Mouse (Mus musculus): ENCODE measurements at regions not wholly inside any gene's neighbourhood (a gene's known extent, or its start where the extent isn't known, plus 50 kb on each side); places are given as distances from the start of the nearest gene placed in this dataset.
"Not testable (repeated sequence)": the region's sequence is repeated elsewhere in the genome, so short reads cannot be mapped to it uniquely, and the experiment has no call there.

DNA sequence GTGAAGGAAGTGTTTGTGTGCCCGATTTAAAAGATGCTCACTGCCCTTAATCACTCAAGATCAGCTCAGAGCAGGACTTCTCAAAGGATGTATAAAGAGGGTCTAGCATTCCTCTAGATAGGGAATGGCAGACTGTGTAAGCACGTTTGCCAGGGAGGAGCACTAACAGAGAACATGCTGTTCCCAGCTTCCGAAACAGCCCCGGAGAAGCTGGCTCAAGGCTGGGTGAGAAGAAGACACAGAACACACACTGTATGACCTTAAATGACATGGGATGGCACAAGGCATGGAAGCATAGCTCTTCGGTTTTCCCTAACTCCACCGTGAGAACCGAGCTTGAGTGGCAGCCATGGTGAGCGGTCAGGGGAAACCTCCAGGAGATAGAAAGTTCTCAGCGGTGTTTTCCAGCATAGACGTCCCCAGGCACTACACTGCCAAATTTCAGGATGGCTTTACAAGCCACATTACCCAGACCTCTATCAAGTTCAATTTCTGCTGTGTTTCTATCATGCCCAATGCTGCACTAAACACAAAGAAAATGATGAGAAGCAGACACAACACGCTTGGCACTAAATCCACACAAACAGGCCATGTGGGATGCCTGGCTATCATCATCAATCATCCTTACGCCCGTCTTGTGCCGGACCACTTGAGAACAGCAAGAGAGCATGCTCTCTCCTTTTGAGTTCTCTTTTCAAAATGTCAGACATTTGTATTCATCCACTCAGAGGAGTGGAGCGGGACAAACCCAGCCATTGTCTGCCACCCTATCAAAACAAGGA, 172.0 kb upstream of the Six2 start:
- H3K4me1 ChIP-seq (ENCODE audit: control insufficient read depth, insufficient read depth, low read length): no peaks in the 10 kb centered on the region
- no peak overlapping the region for H3K9ac ChIP-seq (ENCODE audit: low read length)
- H3K27ac ChIP-seq (ENCODE audit: low read length): no peak overlapping the region
- ATAC-seq (replicated peaks; ENCODE audit: extremely low read depth, insufficient read depth, low FRiP score): no peak
- no peak overlapping the region for H3K4me3 ChIP-seq (ENCODE audit: low read length)
- no peaks in the 10 kb centered on the region for H3K27me3 ChIP-seq (ENCODE audit: control insufficient read depth, insufficient read depth, low read length)
- no peaks in the 10 kb centered on the region for H3K36me3 ChIP-seq (ENCODE audit: control insufficient read depth, insufficient read depth)
- WGBS: 72% methylated on average over 15 of the region's 15 CpGs
- H3K4me2 ChIP-seq (ENCODE audit: low read depth, low read length): no peak overlapping the region
- H3K9me3 ChIP-seq (replicated peaks; ENCODE audit: control insufficient read depth, low read length): no peaks in the 10 kb centered on the region

DNA sequence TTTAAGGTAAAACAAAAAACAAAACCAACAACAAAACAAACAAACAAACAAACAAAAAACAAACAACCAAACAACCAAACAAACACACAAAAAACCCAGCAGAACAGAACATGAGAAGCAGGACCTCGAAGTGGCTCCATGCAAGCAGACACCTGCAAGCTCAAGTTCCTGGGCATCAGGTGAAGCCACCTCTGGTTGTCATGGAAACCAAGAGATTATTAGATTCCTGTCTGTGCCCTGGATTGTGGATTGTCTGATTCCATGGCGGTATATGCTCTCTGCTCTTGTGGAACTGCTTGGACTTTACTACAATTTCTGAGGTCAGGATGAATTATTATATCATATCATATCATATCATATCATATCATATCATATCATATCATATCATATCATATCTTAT, 170.4 kb upstream of the Six2 start:
- Histone ChIP-seq H3K27ac (ENCODE audit: low read length) (no peak overlapping the region), H3K36me3 (ENCODE audit: control insufficient read depth, insufficient read depth) (no peaks in the 10 kb centered on the region), H3K27me3 (ENCODE audit: control insufficient read depth, insufficient read depth, low read length) (no peaks in the 10 kb centered on the region), H3K9me3 (replicated peaks; ENCODE audit: control insufficient read depth, low read length) (no peaks in the 10 kb centered on the region), H3K4me1 (ENCODE audit: control insufficient read depth, insufficient read depth, low read length) (no peaks in the 10 kb centered on the region), H3K4me3 (ENCODE audit: low read length) (no peak overlapping the region), H3K9ac (ENCODE audit: low read length) (no peak overlapping the region), H3K4me2 (ENCODE audit: low read depth, low read length) (peak overlapping the region; percentile 58)
- ATAC-seq (replicated peaks; ENCODE audit: extremely low read depth, insufficient read depth, low FRiP score): no peak
- 75% methylated on average over 2 of the region's 2 CpGs for WGBS

DNA sequence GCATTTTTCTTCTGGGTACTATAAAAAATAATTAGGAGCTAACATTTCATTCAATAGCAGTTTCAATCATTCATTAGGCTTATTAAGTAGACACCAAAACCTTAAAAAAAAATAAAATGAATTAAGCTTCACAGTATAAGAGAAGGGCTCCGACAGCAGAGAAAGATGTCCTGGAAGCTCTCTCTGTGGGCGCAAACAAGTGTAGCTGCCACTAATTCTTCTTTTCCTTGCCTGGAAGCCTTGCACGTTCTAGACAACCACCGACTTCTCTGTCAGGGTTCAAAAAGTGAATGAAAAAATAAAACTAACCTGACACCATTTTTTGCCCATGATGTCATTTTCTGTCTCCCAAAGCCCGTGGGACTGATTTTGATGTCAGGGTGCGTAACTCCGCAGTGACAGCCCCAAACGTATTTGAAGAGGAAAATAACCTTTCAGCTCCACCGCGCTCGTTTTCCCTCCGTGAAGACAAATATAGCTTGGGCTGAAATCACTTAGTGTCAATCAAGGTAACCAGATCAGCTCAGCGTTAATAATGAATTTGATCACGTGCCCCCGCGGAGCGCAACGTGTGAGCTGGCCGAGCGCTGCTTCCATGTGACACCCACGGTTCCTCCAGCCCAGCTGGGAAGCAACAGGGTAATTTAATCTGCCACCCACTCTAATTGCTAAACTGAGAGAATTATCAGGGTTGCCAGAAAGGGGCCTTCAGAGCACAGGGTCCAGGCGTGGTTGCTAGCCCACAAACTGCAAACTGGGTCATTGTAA, 169.8 kb upstream of the Six2 start:
- ATAC-seq (replicated peaks; ENCODE audit: extremely low read depth, insufficient read depth, low FRiP score): no peak; the same call in 1 of the 2 replicates
- H3K9ac ChIP-seq (ENCODE audit: low read length): no peak overlapping the region

DNA sequence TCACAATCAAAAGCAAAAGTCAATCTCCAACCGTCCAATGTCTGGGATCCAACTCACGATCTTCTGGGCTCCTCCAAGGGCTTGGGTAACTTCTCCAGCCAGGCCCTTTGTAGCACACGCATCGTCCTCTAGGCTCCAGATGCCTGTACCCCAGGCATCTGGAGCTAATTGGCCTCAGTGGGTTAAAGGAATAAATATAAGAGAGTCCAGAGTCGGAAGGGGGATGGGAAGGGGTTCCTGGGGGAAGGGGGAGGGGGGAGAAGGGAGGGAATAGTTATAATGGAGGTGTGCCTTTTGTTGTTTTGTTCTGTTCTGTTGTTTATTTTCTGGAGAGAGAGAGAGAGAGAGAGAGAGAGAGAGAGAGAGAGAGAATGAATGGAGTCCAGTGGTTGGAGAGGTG, 168.8 kb upstream of the Six2 start:
- H3K27ac ChIP-seq (ENCODE audit: low read length); H3K4me3 ChIP-seq (ENCODE audit: low read length); H3K36me3 ChIP-seq (ENCODE audit: control insufficient read depth, insufficient read depth); ATAC-seq (replicated peaks; ENCODE audit: extremely low read depth, insufficient read depth, low FRiP score); H3K4me2 ChIP-seq (ENCODE audit: low read depth, low read length); H3K27me3 ChIP-seq (ENCODE audit: control insufficient read depth, insufficient read depth, low read length); H3K9ac ChIP-seq (ENCODE audit: low read length); H3K9me3 ChIP-seq (replicated peaks; ENCODE audit: control insufficient read depth, low read length); H3K4me1 ChIP-seq (ENCODE audit: control insufficient read depth, insufficient read depth, low read length): not testable (repeated sequence)
- WGBS: 33% methylated on average over 3 of the region's 5 CpGs

More for the DNA sequence above, 169.8 kb upstream of the Six2 start:
- H3K4me1 ChIP-seq (ENCODE audit: control insufficient read depth, insufficient read depth, low read length): no peaks in the 10 kb centered on the region
- WGBS: 41% methylated on average over 22 of the region's 22 CpGs
- H3K27ac ChIP-seq (ENCODE audit: low read length): no peak overlapping the region
- H3K4me3 ChIP-seq (ENCODE audit: low read length): peak overlapping the region; percentile 20
- no peaks in the 10 kb centered on the region for H3K9me3 ChIP-seq (replicated peaks; ENCODE audit: control insufficient read depth, low read length)
- no peaks in the 10 kb centered on the region for H3K27me3 ChIP-seq (ENCODE audit: control insufficient read depth, insufficient read depth, low read length)
- H3K36me3 ChIP-seq (ENCODE audit: control insufficient read depth, insufficient read depth): no peaks in the 10 kb centered on the region
- H3K4me2 ChIP-seq (ENCODE audit: low read depth, low read length): peak overlapping the region; percentile 58

DNA sequence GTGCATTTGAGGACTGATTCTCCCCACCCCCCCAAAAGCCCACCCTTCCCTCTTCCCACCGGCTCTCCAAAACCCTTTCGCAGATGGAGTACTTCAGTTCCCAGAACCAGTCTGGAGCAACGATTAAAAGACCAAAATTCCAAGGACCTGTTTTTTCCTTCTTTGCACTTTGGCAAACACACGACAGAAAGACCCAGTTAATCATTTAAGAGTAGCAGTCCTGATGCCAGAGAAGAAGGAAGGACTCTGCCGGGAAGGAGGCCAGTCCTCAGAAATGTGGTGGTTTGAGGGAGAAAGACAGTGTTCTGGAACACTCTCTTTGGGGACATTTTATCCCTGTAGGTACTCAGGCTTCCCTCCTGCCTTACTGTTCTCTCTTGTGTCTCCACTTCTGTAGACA, 165.1 kb upstream of the Six2 start:
- Histone ChIP-seq H3K27me3 (ENCODE audit: control insufficient read depth, insufficient read depth, low read length) (no peaks in the 10 kb centered on the region), H3K36me3 (ENCODE audit: control insufficient read depth, insufficient read depth) (no peaks in the 10 kb centered on the region), H3K4me2 (ENCODE audit: low read depth, low read length) (no peak overlapping the region), H3K9ac (ENCODE audit: low read length) (no peak overlapping the region), H3K27ac (ENCODE audit: low read length) (no peak overlapping the region), H3K4me3 (ENCODE audit: low read length) (no peak overlapping the region), H3K4me1 (ENCODE audit: control insufficient read depth, insufficient read depth, low read length) (no peaks in the 10 kb centered on the region), H3K9me3 (replicated peaks; ENCODE audit: control insufficient read depth, low read length) (no peaks in the 10 kb centered on the region)
- 64% methylated on average over 5 of the region's 5 CpGs for WGBS
- ATAC-seq (replicated peaks; ENCODE audit: extremely low read depth, insufficient read depth, low FRiP score): no peak

DNA sequence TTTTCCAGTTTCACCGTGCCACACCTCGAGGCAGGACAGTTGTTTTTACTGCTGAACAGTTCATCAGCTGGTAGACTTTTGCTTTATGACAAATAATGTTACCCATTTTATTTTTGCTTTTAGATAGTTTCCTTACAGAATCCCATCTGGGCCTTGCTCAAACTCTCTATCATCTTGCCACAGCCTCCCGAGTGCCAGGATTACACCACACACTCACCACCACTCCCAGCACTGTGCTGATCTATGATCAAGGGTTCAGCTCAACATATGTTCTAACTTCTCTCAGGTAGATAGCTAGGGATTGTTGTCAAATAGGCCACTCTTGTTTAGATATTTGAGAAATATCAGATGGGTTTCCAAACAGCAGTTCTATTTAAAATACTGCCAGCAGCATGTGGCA, 160.5 kb upstream of the Six2 start:
- Histone ChIP-seq H3K36me3 (ENCODE audit: control insufficient read depth, insufficient read depth) (no peaks in the 10 kb centered on the region), H3K27me3 (ENCODE audit: control insufficient read depth, insufficient read depth, low read length) (0 out of 2 replicates have a peak, but pooled peaks cover 2% of the 10 kb centered on the region), H3K4me2 (ENCODE audit: low read depth, low read length) (no peak overlapping the region), H3K4me1 (ENCODE audit: control insufficient read depth, insufficient read depth, low read length) (no peaks in the 10 kb centered on the region), H3K27ac (ENCODE audit: low read length) (no peak overlapping the region), H3K9ac (ENCODE audit: low read length) (no peak overlapping the region), H3K9me3 (replicated peaks; ENCODE audit: control insufficient read depth, low read length) (no peaks in the 10 kb centered on the region), H3K4me3 (ENCODE audit: low read length) (no peak overlapping the region)
- no peak for ATAC-seq (replicated peaks; ENCODE audit: extremely low read depth, insufficient read depth, low FRiP score)
- 87% methylated on average over 3 of the region's 3 CpGs for WGBS

DNA sequence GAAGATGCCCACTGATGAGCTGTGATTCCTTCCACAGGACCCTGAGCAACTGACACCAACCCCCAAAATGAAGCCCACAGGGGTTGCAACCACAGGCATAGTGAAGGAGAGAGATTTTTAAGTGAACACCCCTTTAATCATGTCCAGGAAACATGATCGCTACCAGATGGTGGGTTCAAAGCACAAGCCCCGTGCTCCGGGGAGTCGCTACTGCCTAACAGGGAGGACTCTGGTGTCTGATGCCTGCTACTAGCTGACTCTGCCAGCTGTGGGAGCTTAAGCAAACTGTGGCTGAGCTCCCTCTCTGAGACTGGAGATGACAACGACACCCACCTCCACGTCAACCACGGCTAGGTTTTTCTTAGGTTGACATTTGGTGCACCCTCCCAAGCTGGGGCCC, 159.7 kb upstream of the Six2 start:
- no peak overlapping the region for H3K4me3 ChIP-seq (ENCODE audit: low read length)
- WGBS: 70% methylated on average over 7 of the region's 7 CpGs
- no peaks in the 10 kb centered on the region for H3K4me1 ChIP-seq (ENCODE audit: control insufficient read depth, insufficient read depth, low read length)
- no peak overlapping the region for H3K27ac ChIP-seq (ENCODE audit: low read length)
- H3K4me2 ChIP-seq (ENCODE audit: low read depth, low read length): no peak overlapping the region
- ATAC-seq (replicated peaks; ENCODE audit: extremely low read depth, insufficient read depth, low FRiP score): no peak
- H3K9me3 ChIP-seq (replicated peaks; ENCODE audit: control insufficient read depth, low read length): no peaks in the 10 kb centered on the region
- H3K36me3 ChIP-seq (ENCODE audit: control insufficient read depth, insufficient read depth): no peaks in the 10 kb centered on the region
- no peak overlapping the region for H3K9ac ChIP-seq (ENCODE audit: low read length)
- 0 out of 2 replicates have a peak, but pooled peaks cover 2% of the 10 kb centered on the region for H3K27me3 ChIP-seq (ENCODE audit: control insufficient read depth, insufficient read depth, low read length)

DNA sequence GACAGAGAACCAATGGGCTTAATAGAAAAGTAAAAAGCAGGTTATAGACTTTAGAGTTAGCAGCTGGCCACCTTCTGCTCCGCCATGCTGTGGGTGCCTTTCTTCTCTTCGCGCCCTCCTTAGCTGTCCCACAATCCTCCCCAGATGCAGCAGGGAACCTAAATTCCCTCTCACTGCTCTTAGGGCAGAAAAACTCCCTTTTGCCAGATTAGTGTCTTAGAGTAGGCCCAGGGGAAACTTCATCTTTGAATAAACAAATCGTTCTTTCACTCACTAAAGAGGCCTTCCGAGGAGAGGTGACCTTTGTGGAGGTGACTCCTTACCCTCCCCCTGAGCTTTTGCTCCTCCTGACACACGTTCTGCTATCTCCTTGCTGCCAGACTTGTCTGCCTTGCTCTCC, 157.0 kb upstream of the Six2 start:
- WGBS: 66% methylated on average over 6 of the region's 6 CpGs
- no peak for ATAC-seq (replicated peaks; ENCODE audit: extremely low read depth, insufficient read depth, low FRiP score)
- H3K36me3 ChIP-seq (ENCODE audit: control insufficient read depth, insufficient read depth): no peaks in the 10 kb centered on the region
- H3K9me3 ChIP-seq (replicated peaks; ENCODE audit: control insufficient read depth, low read length): no peaks in the 10 kb centered on the region
- H3K9ac ChIP-seq (ENCODE audit: low read length): no peak overlapping the region
- H3K27ac ChIP-seq (ENCODE audit: low read length): no peak overlapping the region
- 0 out of 2 replicates have a peak, but pooled peaks cover 2% of the 10 kb centered on the region for H3K27me3 ChIP-seq (ENCODE audit: control insufficient read depth, insufficient read depth, low read length)
- no peak overlapping the region for H3K4me2 ChIP-seq (ENCODE audit: low read depth, low read length)
- no peaks in the 10 kb centered on the region for H3K4me1 ChIP-seq (ENCODE audit: control insufficient read depth, insufficient read depth, low read length)
- no peak overlapping the region for H3K4me3 ChIP-seq (ENCODE audit: low read length)

DNA sequence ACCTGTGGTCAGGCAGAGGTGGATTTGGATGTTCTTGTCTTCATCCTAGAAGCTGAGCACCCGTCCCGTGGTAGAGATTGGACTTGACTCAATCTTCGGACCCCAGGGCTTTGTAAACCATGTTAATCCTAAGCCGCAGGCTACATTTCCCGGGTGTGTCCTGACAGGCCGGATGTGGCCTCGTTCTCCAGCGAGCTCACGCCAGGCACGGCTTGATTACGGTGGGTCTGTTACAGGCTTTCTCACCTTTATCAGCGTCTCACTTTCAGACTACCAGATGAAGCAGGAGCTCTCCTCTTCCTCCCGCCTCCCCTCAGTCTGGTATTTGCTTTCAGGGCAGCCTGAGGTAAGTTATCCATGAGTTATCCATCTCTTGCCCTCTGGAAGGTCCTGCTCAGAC, 156.4 kb upstream of the Six2 start:
- Histone ChIP-seq H3K4me2 (ENCODE audit: low read depth, low read length) (no peak overlapping the region), H3K27me3 (ENCODE audit: control insufficient read depth, insufficient read depth, low read length) (0 out of 2 replicates have a peak, but pooled peaks cover 2% of the 10 kb centered on the region), H3K9ac (ENCODE audit: low read length) (no peak overlapping the region), H3K4me1 (ENCODE audit: control insufficient read depth, insufficient read depth, low read length) (no peaks in the 10 kb centered on the region), H3K4me3 (ENCODE audit: low read length) (no peak overlapping the region), H3K27ac (ENCODE audit: low read length) (no peak overlapping the region), H3K9me3 (replicated peaks; ENCODE audit: control insufficient read depth, low read length) (no peaks in the 10 kb centered on the region), H3K36me3 (ENCODE audit: control insufficient read depth, insufficient read depth) (no peaks in the 10 kb centered on the region)
- no peak for ATAC-seq (replicated peaks; ENCODE audit: extremely low read depth, insufficient read depth, low FRiP score)
- 83% methylated on average over 13 of the region's 13 CpGs for WGBS

Measured in heart, embryonic 16.5 days (tissue).